Mouse (Mus musculus): ENCODE results near the gene Ip6k2.

- TF ChIP-seq CTCF (IDR thresholded peaks at IDR 0.05; ENCODE audit: borderline replicate concordance, insufficient read depth, low read length), result no peak
- no peak for TF ChIP-seq POLR2A (IDR thresholded peaks at IDR 0.05; ENCODE audit: low read depth, low read length)
Measured at GRCm38 (mm10) chr9:108852976-108853375, 69.4 kb downstream of the Ip6k2 start, which contains the start of gene Slc26a6.

Measured in embryonic fibroblast, embryonic 13.5 days (primary cell).